Mouse (Mus musculus) kidney, adult 9 months (tissue): Measurements from ENCODE around the gene Alg2.

Source experiments
- DNase-seq: peaks from one replicate; pipeline ENCODE4 v3.0.0; 2022

Gene Alg2

DNA sequence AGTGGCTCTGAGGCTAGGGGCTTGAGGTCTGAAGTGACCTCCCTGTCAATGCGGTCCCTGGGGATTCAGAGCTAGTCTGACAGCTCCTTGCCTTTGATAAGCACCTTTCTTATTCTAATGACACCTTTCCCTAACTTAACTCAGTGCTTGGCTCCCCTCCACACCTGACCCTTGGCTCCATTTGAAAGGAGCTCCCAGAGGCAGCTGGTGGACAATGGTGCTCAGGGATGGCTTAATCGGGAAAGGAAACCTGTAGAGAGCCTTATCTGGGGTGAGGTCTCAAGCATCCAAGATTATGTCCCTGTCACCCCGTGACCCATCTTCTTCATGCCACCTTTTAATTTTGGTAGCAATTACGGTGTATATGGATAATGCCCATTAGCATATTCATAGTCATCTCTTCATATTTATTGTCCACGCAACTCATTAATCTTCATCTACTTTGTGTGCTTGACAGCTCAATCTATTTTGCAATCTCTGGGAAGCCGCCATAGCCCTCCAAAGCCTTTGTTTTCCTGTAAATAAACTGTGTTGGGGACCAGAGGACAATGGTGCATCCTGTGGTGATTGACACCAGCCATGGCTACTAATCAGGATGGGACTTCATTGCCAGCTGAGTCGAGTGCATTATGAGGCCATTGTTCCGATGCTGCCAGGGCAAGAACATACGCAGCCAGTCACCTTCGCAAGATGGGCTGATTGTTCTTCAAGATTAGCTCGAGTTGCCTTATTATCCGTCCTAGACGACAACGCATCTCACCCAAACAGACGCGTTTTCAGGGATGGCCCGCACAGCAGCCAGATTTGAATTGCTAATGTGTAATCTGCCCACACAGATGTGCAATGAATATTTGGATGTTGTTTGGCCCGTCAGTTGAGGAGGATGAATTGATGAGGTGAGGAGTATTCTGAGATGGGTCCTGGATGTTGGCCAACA lies 24.3 kb downstream of the Alg2 start:
- no peak for DNase-seq

DNA sequence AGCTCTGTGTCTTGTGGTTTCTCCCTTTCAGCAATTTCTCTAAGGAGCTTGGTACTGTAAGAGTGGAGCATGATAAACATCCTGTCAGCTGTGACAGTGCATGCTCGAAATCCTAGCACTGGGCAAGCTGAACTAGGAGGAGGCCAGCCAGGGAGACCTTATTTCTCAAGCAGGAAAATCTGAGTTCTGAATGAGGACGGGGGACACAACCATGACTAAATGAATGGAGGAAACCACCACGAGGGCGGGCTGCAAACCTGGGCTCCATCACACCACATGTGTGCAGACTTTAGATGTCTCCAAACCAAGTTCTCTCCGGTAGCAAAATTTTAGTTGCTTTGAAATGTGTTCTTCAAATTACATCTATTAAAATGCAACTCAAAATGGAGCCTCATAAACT lies 25.0 kb downstream of the Alg2 start:
- DNase-seq = no peak

DNA sequence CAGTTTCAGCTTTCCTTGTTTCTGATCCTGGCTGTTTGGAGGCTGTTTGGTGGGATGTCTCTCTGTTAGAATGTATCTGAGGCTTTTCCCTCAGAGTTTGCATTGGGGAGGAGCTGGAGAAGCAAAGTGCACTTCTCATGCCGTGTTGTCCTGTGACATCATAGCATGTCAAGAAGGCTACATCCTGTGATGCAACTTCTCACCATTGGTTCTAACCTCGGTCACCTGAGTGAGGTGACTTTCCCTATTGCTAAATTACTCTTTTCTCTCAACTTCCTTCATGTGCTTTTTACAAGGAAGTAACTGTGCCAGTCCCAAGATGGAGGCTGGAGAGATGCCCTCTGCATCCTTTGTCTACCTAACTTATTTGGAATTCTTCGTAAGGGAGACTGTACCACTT lies 25.6 kb downstream of the Alg2 start:
- no peak for DNase-seq

DNA sequence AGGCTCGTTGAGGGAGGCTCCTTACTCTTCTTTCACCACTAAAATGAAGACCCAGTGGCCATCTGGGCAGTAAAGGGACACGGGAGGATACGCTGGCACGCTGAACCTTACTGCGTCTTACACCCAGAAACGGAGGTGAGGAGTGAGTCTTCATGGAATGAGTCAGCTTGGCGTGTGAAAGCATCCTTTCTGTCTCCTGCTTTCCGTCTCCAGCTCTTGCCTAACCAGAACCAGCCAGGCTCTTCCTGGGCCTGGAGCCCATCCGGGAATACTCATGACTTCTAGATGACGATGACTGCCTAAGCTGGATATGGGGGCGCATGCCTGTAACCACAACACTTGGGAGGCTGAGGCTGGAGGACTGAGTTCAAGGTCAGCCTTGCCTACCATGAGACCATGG lies 33.2 kb downstream of the Alg2 start:
- no peak for DNase-seq

DNA sequence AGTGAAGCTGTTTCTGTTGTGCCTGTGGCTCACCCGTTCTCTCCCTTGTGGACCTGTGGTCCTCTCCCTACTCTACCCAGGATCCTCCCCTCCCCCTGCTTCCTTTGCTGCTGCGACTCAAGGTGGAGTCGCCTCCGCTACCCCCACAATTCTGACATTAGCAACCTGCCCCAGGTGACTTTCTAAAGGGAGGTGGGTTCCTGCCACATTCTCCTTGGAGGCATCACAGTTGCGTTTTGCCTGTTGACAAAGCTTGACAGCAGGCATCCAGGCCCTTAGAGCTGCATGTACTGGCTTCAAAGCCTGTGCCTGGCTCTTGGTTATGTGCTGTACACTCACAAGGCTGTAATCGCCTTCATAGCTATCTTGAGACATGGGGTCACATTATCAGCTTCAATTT lies 35.2 kb downstream of the Alg2 start:
- no peak for DNase-seq

DNA sequence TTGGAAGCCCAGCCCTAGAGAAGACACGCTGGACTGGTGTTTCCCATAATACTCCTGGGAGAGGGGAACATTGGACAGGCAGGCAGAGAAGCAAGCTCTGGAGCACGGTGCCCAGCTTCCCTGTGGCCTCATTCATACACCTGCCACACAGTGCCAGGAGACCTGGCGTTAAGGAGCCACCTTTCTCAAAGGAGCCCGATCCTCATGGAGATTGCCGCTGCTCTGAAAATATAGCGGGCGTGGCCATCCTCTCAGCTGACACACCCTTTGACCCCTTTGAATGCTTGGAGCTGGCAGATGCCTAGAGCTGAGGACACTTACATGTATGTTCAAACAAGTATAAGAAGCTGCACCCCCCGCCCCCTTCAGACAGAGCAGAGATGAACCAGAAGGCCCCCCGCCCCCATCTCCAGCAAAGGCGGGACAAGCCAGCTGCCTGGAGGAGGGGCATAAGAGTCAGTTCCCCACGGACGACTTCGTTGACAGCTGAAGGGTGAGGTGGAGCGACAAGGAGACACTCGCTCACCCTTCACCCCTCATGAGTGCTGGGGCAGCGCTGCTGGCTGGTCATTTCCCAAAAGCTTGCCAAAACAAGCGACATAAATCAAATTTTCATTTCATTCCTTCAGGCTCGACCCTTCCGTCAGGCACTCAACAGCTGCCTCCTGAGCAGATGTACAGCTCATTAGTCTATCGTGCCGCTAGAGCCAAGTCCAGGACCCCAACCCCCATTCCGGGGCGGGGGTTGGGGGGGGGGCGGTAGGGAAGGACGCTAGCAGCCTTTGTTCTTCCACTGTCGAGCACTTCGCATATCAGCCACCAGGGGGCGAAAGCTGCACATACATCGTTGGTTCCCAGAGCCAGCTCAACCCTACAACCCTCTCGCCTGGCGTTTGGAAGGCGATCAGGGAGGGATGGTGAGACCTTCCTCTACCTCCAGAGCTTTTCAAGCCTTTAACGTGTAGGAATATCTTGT lies 36.5 kb downstream of the Alg2 start:
- DNase-seq = peak; percentile 80

DNA sequence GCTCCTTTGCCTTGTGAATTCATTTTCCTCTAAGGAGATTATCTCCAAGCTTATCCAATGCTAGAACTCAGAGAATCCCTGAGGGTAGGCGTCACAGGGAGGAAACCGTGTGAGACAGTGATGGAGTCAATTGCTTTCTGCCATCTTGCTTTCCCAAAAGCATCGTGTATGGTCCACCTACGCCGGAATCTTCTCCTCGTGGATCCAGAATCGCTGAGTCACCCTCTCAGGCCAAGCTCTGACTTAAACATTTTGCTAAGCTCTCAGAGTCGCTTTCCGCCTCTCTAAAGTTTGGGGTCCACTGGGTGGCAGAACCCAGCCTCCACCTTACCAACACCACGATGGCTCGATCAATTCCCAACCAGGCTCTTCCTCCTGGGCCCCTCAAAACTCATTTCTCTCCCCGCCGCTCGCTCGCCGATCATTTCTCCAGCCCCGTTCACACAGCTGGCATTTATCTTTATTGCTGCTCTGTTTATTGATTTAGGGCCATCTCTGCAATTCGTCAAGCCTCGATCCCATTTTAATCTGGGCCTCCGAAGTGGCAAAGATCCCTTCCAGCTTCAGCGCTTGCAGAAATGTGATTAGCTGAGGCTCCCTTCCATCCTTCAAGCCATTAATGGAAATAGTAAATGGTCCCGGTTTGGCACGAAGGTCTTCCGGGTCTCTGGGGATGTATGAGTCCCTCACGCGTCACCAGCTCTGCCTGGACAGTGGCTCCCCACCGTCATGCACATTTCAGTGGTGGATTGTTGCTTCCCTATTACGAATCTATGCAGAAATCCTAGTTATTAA lies 38.4 kb downstream of the Alg2 start:
- DNase-seq = no peak

DNA sequence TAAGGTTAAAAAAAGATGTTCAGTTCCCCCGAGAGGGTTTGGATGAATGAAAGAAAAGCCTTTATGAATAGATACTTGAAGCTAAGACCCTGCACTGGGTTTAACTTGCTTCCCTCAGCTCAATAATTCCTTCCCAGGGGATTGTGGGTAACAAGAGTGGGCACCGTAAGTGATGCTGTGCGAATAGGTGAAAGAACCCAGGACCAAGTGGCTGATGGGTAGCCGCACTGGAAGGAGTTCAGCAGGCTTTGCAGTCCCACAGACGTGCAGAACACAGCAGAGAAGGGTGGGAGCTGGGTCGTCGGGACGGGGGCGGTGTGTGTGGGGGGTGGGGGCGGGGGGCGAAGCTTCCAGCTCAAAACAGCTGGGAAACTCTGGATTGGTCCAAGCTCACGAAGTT lies 39.0 kb downstream of the Alg2 start:
- no peak for DNase-seq

DNA sequence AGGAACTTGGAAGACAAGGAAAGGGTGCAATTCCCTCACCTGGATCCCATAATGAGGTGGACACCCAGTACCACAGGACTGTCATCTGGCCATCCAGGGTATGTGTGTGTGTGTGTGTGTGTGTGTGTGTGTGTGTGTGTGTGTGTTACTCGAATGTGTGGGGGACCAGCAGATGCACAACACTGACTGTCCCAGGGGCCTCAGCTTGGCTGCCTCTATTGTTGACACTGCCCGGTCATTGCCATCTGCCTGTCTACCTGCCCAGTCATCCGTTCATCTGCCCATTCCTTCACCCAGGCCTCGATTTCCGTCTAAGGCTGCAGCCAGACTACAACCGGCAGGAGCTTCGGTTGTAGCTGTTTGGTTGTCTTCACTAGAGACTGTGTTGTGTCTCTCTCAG lies 41.4 kb downstream of the Alg2 start:
- no peak for DNase-seq

DNA sequence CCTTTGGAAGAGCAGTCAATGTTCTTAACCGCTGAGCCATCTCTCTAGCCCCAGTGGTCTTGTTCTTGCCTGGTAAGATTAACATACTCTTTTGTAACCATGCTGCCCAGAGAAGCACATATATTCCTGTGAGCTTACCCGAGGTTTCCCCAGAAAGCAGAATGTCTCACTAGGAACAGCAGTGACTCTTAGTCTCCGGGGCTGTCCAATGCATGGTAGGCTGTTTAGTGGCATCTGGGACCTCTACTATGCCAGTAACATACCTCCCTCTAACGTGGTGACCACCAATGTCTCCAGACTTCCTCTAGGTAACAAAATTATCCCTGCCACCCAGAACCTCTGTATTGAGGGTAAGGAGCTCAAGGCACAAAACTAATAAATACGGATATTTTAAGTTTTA lies 43.1 kb downstream of the Alg2 start:
- no peak for DNase-seq

DNA sequence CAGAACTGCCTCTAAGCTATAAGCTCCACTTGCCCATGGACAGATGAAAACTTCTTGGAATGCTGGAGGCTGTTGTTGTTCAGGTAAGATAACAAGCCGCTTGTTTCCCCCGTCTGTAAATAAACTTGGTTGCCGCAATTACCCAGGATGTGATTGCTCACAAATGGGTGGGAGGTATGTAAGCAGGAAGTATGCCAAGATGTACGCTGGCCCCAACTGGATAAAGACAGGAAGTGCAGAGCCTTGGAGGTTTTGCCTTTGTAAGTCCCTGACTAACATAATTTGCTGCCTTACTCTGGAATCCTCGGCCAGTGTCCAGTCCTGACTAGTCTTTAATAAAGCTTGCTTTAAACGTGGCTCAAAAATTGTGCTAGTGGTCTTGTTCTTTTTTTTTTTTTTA lies 43.6 kb downstream of the Alg2 start:
- no peak for DNase-seq

DNA sequence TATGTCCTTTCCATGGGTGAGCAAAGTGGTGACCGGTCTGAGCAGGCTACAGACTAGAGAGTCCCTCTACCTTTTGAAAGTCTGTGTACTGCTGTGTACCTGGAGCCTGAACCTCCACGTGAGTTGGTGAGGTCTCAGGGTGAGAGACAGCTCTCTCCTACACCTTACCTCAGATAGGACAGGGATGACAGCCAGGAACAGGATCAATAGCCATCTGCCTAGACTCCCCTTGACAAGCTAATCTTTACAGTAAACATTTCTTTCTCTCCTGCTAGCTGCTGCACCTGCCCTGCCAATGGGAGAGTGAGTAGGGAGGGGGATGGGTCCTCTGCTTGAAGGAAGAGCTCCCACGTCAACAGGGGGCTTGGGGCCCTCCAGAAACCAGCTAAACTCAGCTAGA lies 46.5 kb downstream of the Alg2 start:
- DNase-seq = no peak

DNA sequence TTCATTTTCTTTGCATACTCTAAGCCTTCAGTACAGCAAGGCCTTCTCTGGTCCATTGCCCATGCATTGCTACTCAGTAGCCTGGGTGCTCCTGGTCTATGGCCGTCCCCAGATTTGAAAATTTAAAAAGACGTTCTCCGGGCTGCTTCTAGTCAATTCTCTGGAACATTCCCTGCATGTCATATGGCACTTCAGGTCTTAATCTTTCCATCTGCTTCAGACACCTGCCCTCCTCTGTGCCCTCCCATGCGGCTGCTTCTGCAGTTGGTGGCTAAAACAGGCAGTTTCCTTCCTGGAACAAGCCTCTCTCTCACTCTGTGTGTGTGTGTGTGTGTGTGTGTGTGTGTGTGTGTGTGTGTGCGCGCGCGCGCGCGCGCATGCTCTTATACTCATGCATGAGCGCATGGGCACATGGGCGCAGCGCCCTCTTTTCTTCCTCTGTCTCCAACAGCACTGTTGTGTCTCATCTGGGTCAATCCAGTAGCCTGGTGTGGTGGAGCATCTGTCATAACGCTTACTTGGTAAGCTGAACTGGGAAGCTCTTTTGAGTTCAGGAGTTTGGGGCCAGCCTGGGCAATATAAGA lies 48.8 kb downstream of the Alg2 start:
- no peak for DNase-seq

DNA sequence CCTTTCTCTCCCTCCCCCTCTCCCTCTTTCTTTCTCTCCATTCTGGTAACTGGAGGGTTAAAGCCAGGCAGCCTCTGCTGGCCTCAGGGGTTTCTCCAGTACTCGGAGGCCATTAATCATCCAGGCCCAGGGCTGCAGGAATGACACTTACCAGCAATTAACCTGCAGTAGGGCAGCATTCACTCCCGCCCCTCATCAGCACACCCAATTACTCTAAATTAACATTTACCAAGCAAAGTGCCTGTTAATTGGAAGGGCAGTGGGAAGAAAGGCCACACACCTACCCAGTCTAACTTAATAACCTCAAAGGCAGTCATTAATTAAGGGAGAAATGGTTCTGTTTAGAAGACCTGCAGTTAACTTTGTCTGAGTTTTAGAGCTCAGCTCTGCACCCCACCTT lies 49.8 kb downstream of the Alg2 start:
- no peak for DNase-seq

DNA sequence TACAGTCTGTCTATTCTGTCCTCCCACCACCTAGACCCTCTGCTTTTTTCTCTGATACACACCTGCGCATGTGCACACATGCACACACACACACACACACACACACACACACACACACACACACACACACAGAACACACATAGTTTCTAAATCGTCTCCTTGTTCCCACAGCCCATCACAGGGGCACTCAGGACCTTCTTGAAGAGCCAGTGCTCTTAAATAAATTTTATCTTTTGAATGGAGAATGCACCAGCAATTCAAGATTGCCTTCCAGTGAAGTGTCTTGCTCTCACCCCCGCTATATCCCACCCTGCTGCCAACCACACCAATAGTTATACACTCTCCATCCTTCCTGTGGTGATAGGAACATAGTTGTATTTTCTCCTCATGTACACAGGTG lies 51.2 kb downstream of the Alg2 start:
- DNase-seq = no peak

DNA sequence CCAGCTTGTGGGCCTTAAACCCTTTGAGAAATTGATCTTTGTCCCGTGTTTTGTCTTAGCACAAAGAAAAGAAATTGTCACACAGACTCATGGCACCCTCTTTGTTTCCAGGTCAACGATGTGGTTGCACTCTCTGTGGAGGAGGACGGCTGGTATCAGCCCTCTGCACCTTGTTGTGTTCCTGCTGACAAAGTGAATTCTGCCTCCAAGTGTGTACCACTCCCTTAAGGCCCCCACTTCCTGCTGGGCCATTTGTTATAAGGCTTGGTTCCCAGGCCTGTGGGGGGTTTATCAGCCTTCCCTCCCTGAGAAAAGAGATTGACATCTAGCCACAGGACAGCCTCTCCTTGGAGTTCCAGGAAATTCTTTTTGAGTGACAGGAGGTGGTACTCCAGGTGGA lies 51.9 kb downstream of the Alg2 start:
- DNase-seq = no peak

DNA sequence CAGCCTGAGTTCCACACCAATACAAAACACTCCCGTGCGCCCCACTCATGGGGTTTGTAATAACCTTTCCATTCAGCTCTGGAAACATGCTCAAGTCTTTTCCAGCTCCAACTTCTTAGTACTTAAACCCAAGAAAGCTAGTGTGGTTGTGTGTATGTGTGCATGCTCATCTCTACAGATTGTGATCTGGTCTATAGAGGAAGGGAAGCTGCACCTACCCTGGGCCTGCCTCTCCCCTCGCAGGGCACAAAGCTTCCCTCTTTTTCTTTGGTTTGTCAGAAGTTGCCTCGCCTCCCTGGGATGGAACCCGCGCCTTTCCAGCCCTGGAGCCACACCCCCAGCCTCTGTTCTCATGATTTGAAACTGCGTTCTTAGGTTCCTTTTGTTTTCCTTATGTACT lies 53.9 kb downstream of the Alg2 start:
- no peak for DNase-seq

DNA sequence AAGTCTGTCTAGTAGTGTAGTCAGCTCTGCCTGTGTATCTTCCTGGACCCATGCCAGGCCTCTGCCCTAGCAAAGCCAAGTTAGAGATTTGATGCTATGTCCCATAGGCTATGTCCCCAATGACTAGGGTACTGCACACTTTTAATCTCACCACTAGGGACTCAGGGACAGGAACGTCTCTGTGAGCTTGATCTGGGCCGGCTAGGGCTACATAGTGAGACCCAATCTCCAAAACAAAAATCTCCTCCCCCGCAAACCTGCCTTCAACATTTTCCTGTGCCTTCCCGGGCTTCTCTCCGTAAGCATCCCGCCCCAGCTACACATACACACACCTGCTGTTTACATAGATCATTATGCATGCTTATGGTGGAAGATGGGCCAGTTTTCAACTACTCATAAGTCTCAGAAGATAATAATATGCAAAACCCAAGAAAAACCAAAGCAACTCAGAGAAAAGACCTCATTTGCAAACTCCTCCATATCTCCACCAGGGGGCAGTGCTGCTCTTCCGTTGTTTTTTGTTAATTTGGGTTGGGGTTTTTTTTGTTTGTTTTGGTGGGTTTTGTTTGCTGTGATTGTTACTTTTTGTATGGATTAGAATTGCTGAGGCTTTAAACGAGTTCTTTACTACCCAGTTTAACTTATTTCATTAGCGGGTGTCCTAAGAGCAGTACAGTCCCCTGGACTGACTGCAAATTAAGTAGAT lies 54.7 kb downstream of the Alg2 start:
- peak; percentile 12 for DNase-seq

DNA sequence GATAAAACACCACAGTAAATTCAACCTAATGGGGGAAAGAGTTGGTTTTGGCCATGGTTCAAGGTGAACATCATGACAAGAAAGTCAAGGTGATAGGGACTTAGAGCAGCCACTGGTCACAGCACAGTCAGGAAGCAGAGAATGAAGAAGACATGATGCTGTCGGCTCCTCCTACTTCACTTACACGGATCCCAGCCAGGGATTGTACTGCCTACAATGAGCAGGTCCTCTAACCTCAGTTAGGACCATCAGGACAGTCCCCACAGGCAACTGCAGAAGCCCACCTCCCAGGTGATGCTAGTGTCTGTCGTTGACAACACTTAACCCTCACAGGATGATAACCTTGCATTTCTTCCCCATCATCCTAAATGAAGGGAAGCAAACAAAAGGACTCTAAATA lies 56.3 kb downstream of the Alg2 start:
- DNase-seq = no peak
